Mouse (Mus musculus) midbrain, embryonic 11.5 days (tissue): ENCODE measurements around the gene Mrps16. TPM values are rescaled to one million over a fixed set of nuclear protein-coding genes. Genes with fewer than 3 reads are reported as not detected.

Experiments used
- ATAC-seq: fragments of 200-750 bp; cut with Nextera tagmentation; 2 replicates; pipeline ENCODE4 v1.8.0; 2017; ENCODE audit warnings: moderate TSS enrichment, moderate library complexity; ENCODE audit not compliant: low FRiP score
- DNase-seq: peaks from one replicate; pipeline ENCODE4 v3.0.0; 2015; ENCODE audit warnings: low spot score; ENCODE audit errors: missing footprints
- H3K27ac ChIP-seq: fragments of 300-500 bp; sonication (generic); 2 replicates; pipeline ENCODE4 v1.5.1; 2014; ENCODE audit warnings: low read depth, low read length
- H3K27me3 ChIP-seq: fragments of 300-500 bp; sonication (generic); 2 replicates; pipeline ENCODE4 v1.6.1; 2014; ENCODE audit warnings: mild to moderate bottlenecking, low read length, moderate library complexity, mixed read lengths; ENCODE audit not compliant: control insufficient read depth, insufficient read depth
- H3K36me3 ChIP-seq: fragments of 300-500 bp; sonication (generic); 2 replicates; pipeline ENCODE4 v1.6.1; 2014; ENCODE audit warnings: mild to moderate bottlenecking, low read length, moderate library complexity, mixed read lengths; ENCODE audit not compliant: control insufficient read depth, insufficient read depth
- H3K4me1 ChIP-seq: fragments of 300-500 bp; sonication (generic); 2 replicates; pipeline ENCODE4 v1.6.1; 2014; ENCODE audit warnings: low read length; ENCODE audit not compliant: control insufficient read depth, insufficient read depth
- H3K4me2 ChIP-seq: fragments of 300-500 bp; sonication (generic); 2 replicates; pipeline ENCODE4 v1.6.1; 2014; ENCODE audit warnings: mild to moderate bottlenecking, moderate library complexity
- H3K4me3 ChIP-seq: fragments of 300-500 bp; sonication (generic); 2 replicates; pipeline ENCODE4 v1.5.1; 2014; ENCODE audit warnings: low read depth, low read length
- H3K9ac ChIP-seq: fragments of 300-500 bp; sonication (generic); 2 replicates; pipeline ENCODE4 v1.6.1; 2014; ENCODE audit warnings: low read length
- H3K9me3 ChIP-seq: fragments of 300-500 bp; sonication (generic); 2 replicates; pipeline ENCODE4 v1.6.1; 2016; ENCODE audit warnings: low read length; ENCODE audit not compliant: control insufficient read depth
- WGBS: fragments of 180-500 bp; shearing (Covaris S2); extraction: QIAGEN DNeasy Blood & Tissue Kit; methylation state at CpG from one replicate; pipeline ENCODE4 v1.1.7; 2014; 5-methylcytosine and 5-hydroxymethylcytosine counted together
- polyA plus RNA-seq: library from polyadenylated mRNA; unstranded; fragments of >200 nt; fragmentation: Nextera tagmentation; extraction: Ambion mirVana; gene quantifications from 2 replicates; pipeline ENCODE4 v1.2.1, GENCODE M21; 2014

The Mrps16 gene
- polyA plus RNA-seq, 1 experiment from 2014 or later, result 73.0 TPM

GRCm38 (mm10) chr14:20340866-20341265 is 52.6 kb downstream of the Mrps16 start:
- no peak overlapping the region for H3K4me3 ChIP-seq
- no peaks in the 10 kb centered on the region for H3K27me3 ChIP-seq
- no peaks in the 10 kb centered on the region for H3K9me3 ChIP-seq
- 83% methylated on average over 7 of the region's 7 CpGs for WGBS
- H3K4me1 ChIP-seq, result no peaks in the 10 kb centered on the region
- peaks cover 11% of the 10 kb centered on the region for H3K36me3 ChIP-seq
- H3K9ac ChIP-seq, result no peak overlapping the region
- no peak overlapping the region for H3K27ac ChIP-seq
- H3K4me2 ChIP-seq, result no peak overlapping the region
- ATAC-seq, result no peak
- no peak for DNase-seq

DNA sequence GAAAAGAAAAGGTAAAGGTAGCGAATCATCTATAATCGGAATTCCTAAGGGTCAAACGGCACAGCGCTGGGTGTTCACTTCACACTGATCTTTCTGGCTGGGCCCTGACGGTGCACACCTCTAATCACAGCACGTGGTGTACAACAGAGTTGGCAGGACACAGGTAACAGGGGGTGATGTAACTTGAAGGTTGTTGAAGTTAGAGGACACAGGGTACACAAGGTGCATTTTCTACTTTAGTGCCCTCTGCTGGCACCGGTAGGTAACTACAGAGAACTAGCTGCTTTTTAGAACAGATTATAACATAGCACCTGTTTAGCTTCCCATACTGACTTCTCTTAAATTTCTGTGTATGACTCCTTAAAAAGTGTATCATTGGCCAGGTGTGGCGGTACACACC is 53.3 kb downstream of the Mrps16 start:
- no peak overlapping the region for H3K4me2 ChIP-seq
- peaks cover 9% of the 10 kb centered on the region for H3K36me3 ChIP-seq
- peak; percentile 87 for DNase-seq
- no peak overlapping the region for H3K4me3 ChIP-seq
- no peak overlapping the region for H3K9ac ChIP-seq
- 77% methylated on average over 8 of the region's 8 CpGs for WGBS
- H3K27me3 ChIP-seq, result no peaks in the 10 kb centered on the region
- no peaks in the 10 kb centered on the region for H3K9me3 ChIP-seq
- no peak overlapping the region for H3K27ac ChIP-seq
- no peak for ATAC-seq
- no peaks in the 10 kb centered on the region for H3K4me1 ChIP-seq

GRCm38 (mm10) chr14:20339415-20339814 is 54.0 kb downstream of the Mrps16 start:
- WGBS, result 94% methylated on average over 5 of the region's 5 CpGs
- ATAC-seq, result no peak
- peaks cover 9% of the 10 kb centered on the region for H3K36me3 ChIP-seq
- H3K27ac ChIP-seq, result no peak overlapping the region
- H3K4me3 ChIP-seq, result no peak overlapping the region
- H3K27me3 ChIP-seq, result no peaks in the 10 kb centered on the region
- DNase-seq, result no peak
- H3K9ac ChIP-seq, result no peak overlapping the region
- H3K9me3 ChIP-seq, result no peaks in the 10 kb centered on the region
- H3K4me1 ChIP-seq, result no peaks in the 10 kb centered on the region
- no peak overlapping the region for H3K4me2 ChIP-seq

Other genes starting within 250 kb of the Mrps16 start
- gene Kcnk5, start 211.8 kb downstream of the Mrps16 start, polyA plus RNA-seq, result 4.5 and 6.6 TPM in 2 replicates
- gene Kcnk16, start 124.4 kb downstream of the Mrps16 start, polyA plus RNA-seq, result not detected in 2 replicates
- 6.6 and 7.1 TPM in 2 replicates for gene Nudt13, start 98.9 kb downstream of the Mrps16 start, polyA plus RNA-seq
- gene Ecd, start 45.5 kb downstream of the Mrps16 start, polyA plus RNA-seq, result 73.3 and 74.8 TPM in 2 replicates
- gene Fam149b, start 45.5 kb downstream of the Mrps16 start, polyA plus RNA-seq, result 53.8 and 58.9 TPM in 2 replicates
- 276 and 296 TPM in 2 replicates for gene Dnajc9, start 4.7 kb downstream of the Mrps16 start, polyA plus RNA-seq
- gene Cfap70, start 58.6 kb upstream of the Mrps16 start, polyA plus RNA-seq, result 0.33 and 0.44 TPM in 2 replicates
- gene Anxa7, start 86.5 kb upstream of the Mrps16 start, polyA plus RNA-seq, result 11.9 TPM in 2 replicates
- 0.83 and 1.1 TPM in 2 replicates for gene Mss51, start 103.3 kb upstream of the Mrps16 start, polyA plus RNA-seq
- gene Ppp3cb, start 152.9 kb upstream of the Mrps16 start, polyA plus RNA-seq, result 58.4 and 66.2 TPM in 2 replicates
- gene Usp54, start 247.4 kb upstream of the Mrps16 start, polyA plus RNA-seq, result 14.2 and 14.3 TPM in 2 replicates